Mouse (Mus musculus) liver, postnatal 0 days (tissue): ENCODE results near the gene Dtnbp1.

ENCODE experiments used
- CTCF ChIP-seq: sonication (generic); IDR thresholded peaks from 2 replicates; pipeline ENCODE4 v1.5.1; 2016; ENCODE audit warnings: antibody characterized with exemption, low read depth
- EP300 ChIP-seq: IDR thresholded peaks from 2 replicates; pipeline ENCODE4 v1.6.1; 2016; ENCODE audit warnings: antibody characterized with exemption, low read depth, mild to moderate bottlenecking

GRCm38 (mm10) chr13:44881001-44881400, 120.9 kb downstream of the Dtnbp1 start:
- TF ChIP-seq CTCF, result no peak
- TF ChIP-seq EP300, result no peak
